Mouse (Mus musculus) CH12.LX (cell line): Measurements from ENCODE around the gene Rab3d.

Experiments
- CHD2 ChIP-seq: IDR thresholded peaks from 2 replicates; pipeline ENCODE4 v1.6.1; 2011; ENCODE audit warnings: low read length, improper control_type of control experiment
- CTCF ChIP-seq, 2 experiments: IDR thresholded peaks in 1 of 2; conservative IDR thresholded peaks in 1 of 2; 2 replicates each; pipeline ENCODE4 v1.5.1; 2011 to 2012; ENCODE audit warnings: low read depth in 2 of 2, low read length in 2 of 2, improper control_type of control experiment in 1 of 2, inconsistent platforms in 1 of 2, mild to moderate bottlenecking in 1 of 2, moderate library complexity in 1 of 2
- EP300 ChIP-seq: IDR thresholded peaks from 2 replicates; pipeline ENCODE4 v1.6.1; 2011; ENCODE audit warnings: low read length, improper control_type of control experiment
- ETS1 ChIP-seq: conservative IDR thresholded peaks from 2 replicates; pipeline ENCODE4 v1.6.1; 2012; ENCODE audit warnings: low read depth, mild to moderate bottlenecking, inconsistent platforms, low read length, improper control_type of control experiment, moderate library complexity
- MXI1 ChIP-seq: IDR thresholded peaks from 2 replicates; pipeline ENCODE4 v1.6.1; 2011; ENCODE audit warnings: mild to moderate bottlenecking, low read depth, low read length, improper control_type of control experiment
- PAX5 ChIP-seq: IDR thresholded peaks from 2 replicates; pipeline ENCODE4 v1.6.1; 2012; ENCODE audit warnings: low read length, inconsistent platforms, mixed read lengths
- POLR2A ChIP-seq: IDR thresholded peaks from 2 replicates; pipeline ENCODE4 v1.6.1; 2011; ENCODE audit warnings: low read depth, mild to moderate bottlenecking, improper control_type of control experiment, low read length
- POLR2AphosphoS2 ChIP-seq: IDR thresholded peaks from 2 replicates; pipeline ENCODE4 v1.6.1; 2011; ENCODE audit warnings: low read depth, low read length, improper control_type of control experiment
- TBP ChIP-seq: conservative IDR thresholded peaks from 2 replicates; pipeline ENCODE4 v1.6.1; 2011; ENCODE audit warnings: low read depth, low read length, improper control_type of control experiment
- TCF12 ChIP-seq: IDR thresholded peaks from 2 replicates; pipeline ENCODE4 v1.6.1; 2014; ENCODE audit warnings: low read depth, mild to moderate bottlenecking, inconsistent platforms, low read length, improper control_type of control experiment
- USF2 ChIP-seq: conservative IDR thresholded peaks from 2 replicates; pipeline ENCODE4 v1.6.1; 2011; ENCODE audit warnings: low read depth, low read length, improper control_type of control experiment
- ZC3H11A ChIP-seq: IDR thresholded peaks from 2 replicates; pipeline ENCODE4 v1.6.1; 2012; ENCODE audit warnings: low read depth, mild to moderate bottlenecking, inconsistent platforms, low read length, improper control_type of control experiment
- ZKSCAN1 ChIP-seq: IDR thresholded peaks from 2 replicates; pipeline ENCODE4 v1.6.1; 2012; ENCODE audit warnings: low read depth, inconsistent platforms, low read length, improper control_type of control experiment, borderline replicate concordance

DNA sequence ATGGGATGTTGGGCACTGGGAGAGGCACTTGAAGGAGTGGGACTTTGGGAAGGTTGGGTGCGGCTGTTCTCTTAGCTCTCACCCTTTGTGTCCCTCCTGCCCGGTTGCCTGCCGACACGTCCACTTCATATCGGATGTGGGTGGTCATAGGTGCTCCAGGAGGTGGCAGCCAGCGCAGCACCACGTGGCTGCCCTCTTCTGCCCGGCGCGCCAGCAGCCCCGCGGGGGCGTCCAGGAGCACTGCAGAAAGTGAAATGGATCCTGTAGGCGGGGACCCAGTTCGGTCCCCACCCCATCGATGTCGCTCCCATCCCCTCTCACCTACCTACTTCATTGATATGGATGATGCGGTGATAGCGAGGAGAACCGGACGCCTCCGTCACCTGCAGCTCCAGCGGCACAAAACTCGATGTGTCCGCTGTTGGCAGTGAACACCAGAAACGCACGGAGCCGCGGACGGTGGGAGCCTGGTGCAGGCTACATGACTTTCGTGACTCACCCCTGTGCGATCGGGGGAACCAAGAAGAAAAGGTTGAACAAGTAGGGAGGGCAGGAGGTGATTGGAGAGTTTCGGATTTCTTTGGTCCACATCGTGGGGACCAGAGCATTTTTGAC lies 43.5 kb upstream of the Rab3d start:
- no peak for TF ChIP-seq TBP
- no peak; a peak in 1 of 4 replicates for TF ChIP-seq CTCF (conservative IDR thresholded peaks at IDR 0.05 in 1 of 2, IDR thresholded peaks at IDR 0.05 in 1 of 2; ENCODE audit: low read depth in 2 of 2, low read length in 2 of 2)
- no peak for TF ChIP-seq POLR2A
- no peak for TF ChIP-seq EP300
- TF ChIP-seq TCF12 = no peak
- TF ChIP-seq CHD2 = no peak
- TF ChIP-seq MXI1 = no peak
- no peak for TF ChIP-seq ETS1
- TF ChIP-seq ZC3H11A = no peak
- TF ChIP-seq POLR2AphosphoS2 = no peak
- TF ChIP-seq ZKSCAN1 = no peak
- TF ChIP-seq USF2 = no peak
- no peak for TF ChIP-seq PAX5
